Mouse (Mus musculus) liver, embryonic 16.5 days (tissue): ENCODE results near the gene Tbx10. TPM values are rescaled to one million over a fixed set of nuclear protein-coding genes. Genes with fewer than 3 reads are reported as not detected.
A peak's percentile ranks its signal among the peaks of the same experiment; 100 is the strongest.
"Not testable (repeated sequence)": the region's sequence is repeated elsewhere in the genome, so short reads cannot be mapped to it uniquely, and the experiment has no call there.

Source experiments
- ATAC-seq: fragments of 200-750 bp; cut with Nextera tagmentation; 2 replicates; pipeline ENCODE4 v1.8.0; 2017; ENCODE audit warnings: low read depth, mild to moderate bottlenecking, moderate number of reproducible peaks, moderate library complexity
- H3K27ac ChIP-seq: fragments of 300-500 bp; sonication (generic); 2 replicates; pipeline ENCODE4 v1.5.1; 2014; ENCODE audit warnings: mild to moderate bottlenecking, low read length
- H3K27me3 ChIP-seq: fragments of 300-500 bp; sonication (generic); 2 replicates; pipeline ENCODE4 v1.6.1; 2014; ENCODE audit warnings: low read depth, low read length, mixed read lengths; ENCODE audit not compliant: control insufficient read depth, insufficient read depth
- H3K36me3 ChIP-seq: fragments of 300-500 bp; sonication (generic); 2 replicates; pipeline ENCODE4 v1.6.1; 2014; ENCODE audit warnings: mild to moderate bottlenecking; ENCODE audit not compliant: control insufficient read depth, insufficient read depth
- H3K4me1 ChIP-seq: fragments of 300-500 bp; sonication (generic); 2 replicates; pipeline ENCODE4 v1.6.1; 2014; ENCODE audit warnings: low read depth, low read length, mixed read lengths; ENCODE audit not compliant: control insufficient read depth
- H3K4me2 ChIP-seq: fragments of 300-500 bp; sonication (generic); 2 replicates; pipeline ENCODE4 v1.6.1; 2014; ENCODE audit warnings: low read depth, low read length, mixed read lengths
- H3K4me3 ChIP-seq: fragments of 300-500 bp; sonication (generic); 2 replicates; pipeline ENCODE4 v1.5.1; 2014; ENCODE audit warnings: low read depth, mild to moderate bottlenecking, low read length
- H3K9ac ChIP-seq: fragments of 300-500 bp; sonication (generic); 2 replicates; pipeline ENCODE4 v1.6.1; 2014; ENCODE audit warnings: low read depth, low read length
- H3K9me3 ChIP-seq: fragments of 300-500 bp; sonication (generic); replicated peaks from 2 replicates; pipeline ENCODE4 v1.6.1; 2016; ENCODE audit warnings: low read length; ENCODE audit not compliant: control insufficient read depth
- WGBS: fragments of 180-500 bp; shearing (Covaris S2); extraction: QIAGEN DNeasy Blood & Tissue Kit; methylation state at CpG from one replicate; pipeline ENCODE4 v1.1.7; 2014; ENCODE audit not compliant: insufficient replicate concordance; 5-methylcytosine and 5-hydroxymethylcytosine counted together
- polyA plus RNA-seq: library from polyadenylated mRNA; unstranded; fragments of >200 nt; fragmentation: Nextera tagmentation; extraction: Ambion mirVana; gene quantifications from 2 replicates; pipeline ENCODE4 v1.2.1, GENCODE M21; 2015

The Tbx10 gene
- polyA plus RNA-seq, 1 experiment from 2014 or later = not detected

DNA sequence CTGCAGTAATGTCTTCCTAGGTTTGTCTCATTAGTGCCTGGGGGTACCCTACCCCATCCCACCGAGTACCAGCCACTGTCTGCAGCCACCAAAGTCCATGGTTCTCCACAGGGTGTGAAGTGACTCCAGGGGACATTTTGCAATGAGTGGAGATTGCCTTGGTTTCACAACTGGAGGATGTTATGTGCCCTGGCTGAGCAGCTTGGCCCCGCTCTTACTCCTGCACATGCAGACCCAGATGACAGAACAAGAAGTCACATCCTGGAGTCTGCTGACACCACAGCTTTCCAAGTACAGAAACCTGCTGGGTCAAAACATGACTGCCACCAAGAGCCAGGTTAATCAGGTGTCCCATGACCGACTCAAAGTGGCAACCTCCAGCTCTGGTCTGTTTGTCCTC, 37.5 kb upstream of the Tbx10 start:
- WGBS = 51% methylated on average over 3 of the region's 3 CpGs
- no peaks in the 10 kb centered on the region for H3K36me3 ChIP-seq
- no peak for ATAC-seq
- H3K4me3 ChIP-seq = no peak overlapping the region
- H3K9me3 ChIP-seq = no peaks in the 10 kb centered on the region
- H3K9ac ChIP-seq = no peak overlapping the region
- no peaks in the 10 kb centered on the region for H3K27me3 ChIP-seq
- no peak overlapping the region for H3K27ac ChIP-seq
- no peaks in the 10 kb centered on the region for H3K4me1 ChIP-seq
- H3K4me2 ChIP-seq = no peak overlapping the region

DNA sequence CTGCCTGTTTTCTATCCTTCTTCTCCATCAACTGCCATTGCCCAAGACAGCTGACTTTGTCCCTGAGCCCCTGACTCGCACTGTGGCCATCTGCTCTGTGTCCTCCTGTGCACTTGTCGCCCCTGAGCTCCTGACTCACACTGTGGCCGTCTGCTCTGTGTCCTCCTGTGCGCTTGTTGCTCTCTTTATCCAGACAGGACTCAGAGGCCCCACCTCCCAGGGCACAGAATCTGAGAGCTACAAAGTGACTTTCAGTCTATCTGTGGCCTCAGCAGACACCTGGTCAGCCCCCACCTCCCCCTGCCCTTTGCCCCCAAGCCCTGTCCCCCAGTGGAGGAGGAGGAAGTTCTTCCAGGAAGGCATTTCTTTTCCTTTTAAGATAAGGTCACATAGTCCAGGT, 36.7 kb upstream of the Tbx10 start:
- Histone ChIP-seq H3K9me3 (no peaks in the 10 kb centered on the region), H3K27me3 (no peaks in the 10 kb centered on the region), H3K4me1 (no peaks in the 10 kb centered on the region), H3K4me2 (no peak overlapping the region), H3K9ac (no peak overlapping the region), H3K36me3 (no peaks in the 10 kb centered on the region), H3K4me3 (no peak overlapping the region), H3K27ac (no peak overlapping the region)
- no peak for ATAC-seq
- 30% methylated on average over 4 of the region's 4 CpGs for WGBS

DNA sequence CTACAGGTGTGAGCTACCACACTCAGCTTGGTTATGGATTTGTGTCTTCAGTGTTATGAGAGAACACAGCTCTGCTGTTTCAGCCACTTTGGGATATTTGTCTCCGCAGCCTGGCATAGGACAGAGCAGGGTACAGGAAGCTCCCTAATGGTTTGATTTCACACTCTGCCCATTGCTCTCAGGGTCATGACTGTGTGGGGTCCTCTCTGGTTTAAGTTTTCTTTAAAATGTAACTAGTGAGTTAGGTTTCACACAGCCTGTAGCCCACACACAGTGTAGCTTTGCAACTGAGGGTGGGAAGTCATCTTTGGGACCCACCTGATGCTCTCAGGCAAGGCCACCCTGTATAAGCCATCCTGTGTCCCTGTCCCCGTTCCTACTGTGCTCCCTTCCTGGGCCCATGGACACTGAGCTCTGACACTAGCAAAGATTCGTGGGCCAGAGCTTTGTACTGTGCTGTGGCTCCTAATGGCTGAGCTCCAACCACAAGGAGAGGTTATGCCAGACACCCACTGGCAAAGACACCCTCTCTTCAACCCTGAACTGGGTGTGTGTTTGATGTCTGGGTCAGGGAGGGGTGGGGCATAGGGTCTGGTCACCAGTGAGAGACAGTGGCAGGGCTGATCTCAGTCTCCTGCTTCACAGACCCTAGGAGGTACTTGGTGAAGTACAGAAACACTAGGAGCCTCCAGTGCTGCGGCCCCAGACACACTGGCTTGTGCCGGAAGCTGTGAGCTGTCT, 35.1 kb upstream of the Tbx10 start:
- not testable (repeated sequence) for H3K9ac ChIP-seq, H3K4me1 ChIP-seq, H3K36me3 ChIP-seq, H3K4me3 ChIP-seq, H3K9me3 ChIP-seq, H3K27me3 ChIP-seq, H3K27ac ChIP-seq, H3K4me2 ChIP-seq, ATAC-seq
- WGBS = 63% methylated on average over 4 of the region's 5 CpGs

DNA sequence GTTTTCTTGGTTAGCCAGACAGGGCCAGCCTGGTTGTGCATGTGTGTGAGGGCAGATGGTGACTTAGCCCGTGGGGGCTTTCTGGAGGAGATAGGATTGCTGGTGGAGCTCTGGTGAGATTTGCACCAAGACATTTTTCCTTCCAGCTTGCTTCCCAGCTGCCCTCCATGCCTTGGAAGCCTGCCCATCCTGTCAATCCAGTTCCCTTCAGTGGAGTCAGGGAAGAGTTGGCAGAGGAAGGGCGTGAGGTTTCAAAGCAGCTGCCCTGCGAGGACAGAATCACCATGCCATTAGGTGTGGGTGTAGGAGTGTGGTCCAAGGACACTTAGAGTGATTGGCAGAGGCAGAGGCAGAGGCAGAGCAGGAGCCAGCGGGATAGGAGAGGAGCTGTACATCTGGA, 34.1 kb upstream of the Tbx10 start, which contains the start of gene Aldh3b3:
TSS of gene Aldh3b3 (plus strand) at position 176 of the 400 bp plus-strand sequence.
- WGBS = 57% methylated on average over 4 of the region's 4 CpGs
- ATAC-seq = no peak
- Histone ChIP-seq H3K27me3 (no peaks in the 10 kb centered on the region), H3K4me1 (no peaks in the 10 kb centered on the region), H3K9ac (no peak within 1 kb of the TSS), H3K36me3 (no peaks in the 10 kb centered on the region), H3K27ac (no peak within 1 kb of the TSS), H3K9me3 (no peaks in the 10 kb centered on the region), H3K4me2 (no peak within 1 kb of the TSS), H3K4me3 (no peak within 1 kb of the TSS)

DNA sequence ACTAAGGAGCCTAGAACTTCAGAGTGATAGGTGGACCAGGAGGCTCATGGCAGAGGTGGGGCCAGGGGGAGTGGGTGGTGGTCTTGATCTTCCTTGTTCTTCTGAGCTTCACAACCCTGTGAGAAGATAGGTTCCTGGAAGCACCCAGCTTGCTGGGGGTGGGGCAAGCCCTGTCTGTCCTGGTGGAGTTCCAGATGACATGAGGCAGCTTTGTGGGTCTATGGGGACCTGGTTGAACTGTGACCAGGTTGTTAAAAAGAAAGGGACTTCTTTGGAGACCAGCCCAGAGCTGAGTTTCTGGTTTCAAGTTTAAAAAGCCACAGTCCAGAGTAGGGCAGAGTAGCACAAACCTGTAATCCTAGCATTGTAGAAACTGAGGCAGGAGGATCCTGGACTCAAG, 33.5 kb upstream of the Tbx10 start:
- Histone ChIP-seq H3K4me3 (no peak overlapping the region), H3K36me3 (no peaks in the 10 kb centered on the region), H3K27me3 (no peaks in the 10 kb centered on the region), H3K4me2 (no peak overlapping the region), H3K4me1 (no peaks in the 10 kb centered on the region), H3K9me3 (no peaks in the 10 kb centered on the region), H3K27ac (no peak overlapping the region), H3K9ac (no peak overlapping the region)
- ATAC-seq = no peak

DNA sequence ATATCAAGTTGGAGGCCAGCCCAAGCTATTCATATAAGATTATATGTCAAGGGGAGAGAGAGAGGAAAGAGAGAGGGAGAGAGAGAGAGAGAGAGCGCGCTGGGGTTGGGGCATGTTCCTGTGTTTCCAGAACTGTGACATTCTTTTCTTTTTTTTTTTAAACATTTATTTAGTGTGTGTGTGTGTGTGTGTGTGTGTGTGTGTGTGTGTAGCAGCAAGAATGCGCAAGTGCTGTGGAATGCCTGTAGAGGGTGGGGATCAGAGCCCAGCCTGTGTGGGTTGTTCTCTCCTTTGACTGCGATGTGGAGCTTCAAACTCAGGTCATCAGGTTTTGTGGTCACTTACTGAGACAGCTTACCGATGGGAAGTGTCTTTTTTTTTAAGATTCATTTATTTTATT, 32.3 kb upstream of the Tbx10 start:
- H3K4me3 ChIP-seq = no peak overlapping the region
- no peak overlapping the region for H3K4me2 ChIP-seq
- no peak overlapping the region for H3K27ac ChIP-seq
- no peaks in the 10 kb centered on the region for H3K4me1 ChIP-seq
- no peaks in the 10 kb centered on the region for H3K9me3 ChIP-seq
- ATAC-seq = no peak
- WGBS = 59% methylated on average over 5 of the region's 5 CpGs
- no peaks in the 10 kb centered on the region for H3K27me3 ChIP-seq
- H3K36me3 ChIP-seq = no peaks in the 10 kb centered on the region
- H3K9ac ChIP-seq = no peak overlapping the region

DNA sequence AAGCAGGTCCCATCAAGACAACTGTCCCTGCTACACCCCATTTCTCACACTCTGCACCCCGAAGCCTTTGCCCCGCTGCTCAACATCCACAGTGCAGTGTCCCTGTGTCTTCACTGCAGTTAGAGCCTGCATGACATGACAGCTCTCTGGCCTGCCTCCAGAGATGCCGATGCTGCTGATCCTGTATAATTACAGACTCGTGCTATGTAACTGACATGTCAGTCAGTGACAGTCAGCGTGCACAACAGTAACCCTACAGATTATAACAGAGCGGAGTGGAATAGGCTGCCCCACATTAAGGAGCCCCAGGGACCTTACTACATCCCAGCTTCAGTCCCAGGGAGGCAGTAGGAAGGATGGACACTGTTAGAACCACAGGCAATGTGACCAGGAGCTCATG, 30.7 kb upstream of the Tbx10 start:
- H3K9me3 ChIP-seq, H3K4me1 ChIP-seq, H3K27me3 ChIP-seq, H3K27ac ChIP-seq, H3K4me3 ChIP-seq, ATAC-seq, H3K36me3 ChIP-seq, H3K9ac ChIP-seq, H3K4me2 ChIP-seq: not testable (repeated sequence)
- WGBS = 74% methylated on average over 6 of the region's 6 CpGs

DNA sequence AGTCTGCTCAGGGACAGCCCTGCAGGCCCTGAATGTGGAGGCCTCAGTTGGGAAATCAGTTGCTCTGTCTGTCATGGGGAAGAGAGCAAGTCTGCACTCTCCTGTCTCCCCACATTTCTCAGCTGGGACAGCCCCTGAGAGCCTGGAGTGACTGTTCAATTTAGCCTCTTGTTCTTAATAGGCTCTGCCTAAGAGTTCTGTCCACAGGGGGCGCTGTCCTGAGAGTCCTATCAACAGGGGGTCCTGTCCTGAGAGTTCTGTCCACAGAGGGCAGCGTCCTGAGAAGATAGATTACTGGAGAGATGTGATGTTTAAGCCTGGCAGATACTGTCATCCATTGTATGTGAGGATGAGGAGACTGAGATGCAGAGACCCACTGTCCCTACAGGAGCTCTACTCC, 30.1 kb upstream of the Tbx10 start:
- Histone ChIP-seq H3K27me3 (no peaks in the 10 kb centered on the region), H3K9me3 (no peaks in the 10 kb centered on the region), H3K4me2 (no peak overlapping the region), H3K4me3 (no peak overlapping the region), H3K4me1 (no peaks in the 10 kb centered on the region; the same call in 1 of the 2 replicates), H3K9ac (no peak overlapping the region), H3K27ac (no peak overlapping the region), H3K36me3 (no peaks in the 10 kb centered on the region)
- 9% methylated on average over 2 of the region's 2 CpGs for WGBS
- no peak for ATAC-seq

DNA sequence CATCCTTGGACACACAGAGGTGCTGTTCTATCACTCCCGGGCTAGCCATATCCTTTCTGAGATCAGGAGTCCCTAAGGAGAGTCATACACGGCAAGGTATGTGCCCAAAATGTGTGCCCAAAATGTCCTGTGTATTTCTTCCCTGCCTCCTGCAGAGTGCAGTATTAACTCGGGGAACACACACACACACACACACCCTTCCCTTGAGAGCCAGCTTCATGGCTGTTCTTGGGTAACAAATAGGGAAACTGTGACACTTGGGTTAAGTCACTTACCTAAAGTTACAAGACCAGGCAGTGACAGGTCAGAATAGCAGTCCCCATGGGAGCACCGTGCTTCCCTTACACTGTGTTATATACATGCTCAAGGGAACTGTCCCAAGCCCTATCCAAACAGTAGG, 28.5 kb upstream of the Tbx10 start:
- Histone ChIP-seq H3K9ac (no peak overlapping the region), H3K4me2 (no peak overlapping the region), H3K9me3 (no peaks in the 10 kb centered on the region), H3K27ac (no peak overlapping the region), H3K4me3 (no peak overlapping the region), H3K36me3 (no peaks in the 10 kb centered on the region), H3K27me3 (no peaks in the 10 kb centered on the region), H3K4me1 (no peaks in the 10 kb centered on the region; the same call in 1 of the 2 replicates)
- ATAC-seq = peak; percentile 16; the same call in 1 of the 2 replicates
- 57% methylated on average over 4 of the region's 4 CpGs for WGBS
